Mouse (Mus musculus) intestine, postnatal 0 days (tissue): ENCODE data around the gene Cd6. TPM values are rescaled to one million over a fixed set of nuclear protein-coding genes. Genes with fewer than 3 reads are reported as not detected.

Source experiments
- ATAC-seq: fragments of 200-750 bp; cut with Nextera tagmentation; 2 replicates; pipeline ENCODE4 v1.8.0; 2017; ENCODE audit warnings: mild to moderate bottlenecking, moderate TSS enrichment, moderate library complexity
- H3K27ac ChIP-seq: fragments of 300-500 bp; sonication (generic); 2 replicates; pipeline ENCODE4 v1.5.1; 2014; ENCODE audit warnings: mild to moderate bottlenecking, low read depth, low read length, moderate library complexity
- H3K27me3 ChIP-seq: fragments of 300-500 bp; sonication (generic); replicated peaks from 2 replicates; pipeline ENCODE4 v1.6.1; 2014; ENCODE audit warnings: low read length, mixed read lengths; ENCODE audit not compliant: control insufficient read depth, insufficient read depth
- H3K36me3 ChIP-seq: fragments of 300-500 bp; sonication (generic); 2 replicates; pipeline ENCODE4 v1.6.1; 2014; ENCODE audit warnings: mild to moderate bottlenecking, moderate library complexity; ENCODE audit not compliant: control insufficient read depth, insufficient read depth
- H3K4me1 ChIP-seq: fragments of 300-500 bp; sonication (generic); replicated peaks from 2 replicates; pipeline ENCODE4 v1.6.1; 2014; ENCODE audit warnings: antibody characterized with exemption, low read length, mixed read lengths; ENCODE audit not compliant: control insufficient read depth, insufficient read depth
- H3K4me2 ChIP-seq: fragments of 300-500 bp; sonication (generic); replicated peaks from 2 replicates; pipeline ENCODE4 v1.6.1; 2014; ENCODE audit warnings: low read depth, mild to moderate bottlenecking, moderate library complexity
- H3K4me3 ChIP-seq: fragments of 300-500 bp; sonication (generic); 2 replicates; pipeline ENCODE4 v1.5.1; 2014; ENCODE audit warnings: low read depth, low read length
- H3K9ac ChIP-seq: fragments of 300-500 bp; sonication (generic); 2 replicates; pipeline ENCODE4 v1.6.1; 2014; ENCODE audit warnings: mild to moderate bottlenecking, low read depth, low read length
- H3K9me3 ChIP-seq: fragments of 300-500 bp; sonication (generic); 2 replicates; pipeline ENCODE4 v1.6.1; 2016; ENCODE audit warnings: mixed run types; ENCODE audit not compliant: control insufficient read depth
- CTCF ChIP-seq: sonication (generic); IDR thresholded peaks from 2 replicates; pipeline ENCODE4 v1.5.1; 2016; ENCODE audit warnings: low read depth, mild to moderate bottlenecking, control low read depth, antibody characterized with exemption, moderate library complexity
- WGBS: fragments of 180-500 bp; shearing (Covaris S2); extraction: QIAGEN DNeasy Blood & Tissue Kit; methylation state at CpG from one replicate; pipeline ENCODE4 v1.1.7; 2014; 5-methylcytosine and 5-hydroxymethylcytosine counted together
- polyA plus RNA-seq: library from polyadenylated mRNA; unstranded; fragments of >200 nt; fragmentation: Nextera tagmentation; extraction: Ambion mirVana; gene quantifications from 2 replicates; pipeline ENCODE4 v1.2.1, GENCODE M21; 2015

Gene Cd6
- polyA plus RNA-seq, 1 experiment from 2014 or later, result 0.05 TPM

DNA sequence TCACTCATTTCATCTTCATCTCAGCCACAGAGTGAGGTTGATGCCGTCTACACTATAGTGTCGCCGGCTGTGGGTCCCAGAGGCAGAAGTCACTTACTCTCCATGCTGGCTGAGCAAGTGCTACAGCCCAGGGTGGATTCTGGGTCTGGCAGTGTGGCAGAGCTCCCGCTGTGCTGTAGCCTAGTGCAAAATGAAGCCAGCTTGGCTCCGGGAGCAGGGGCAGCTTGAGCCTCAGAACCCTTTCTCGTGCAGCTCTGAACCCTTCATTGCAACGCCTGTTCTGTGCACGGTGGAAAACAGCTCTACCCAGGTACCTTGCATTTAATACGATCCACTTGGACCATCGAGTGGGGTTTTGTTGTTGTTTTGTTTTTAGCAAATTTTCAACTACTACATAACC is 62.2 kb downstream of the Cd6 start:
- WGBS, result 89% methylated on average over 10 of the region's 10 CpGs
- H3K27ac ChIP-seq, result no peak overlapping the region
- no peak for ATAC-seq
- H3K4me2 ChIP-seq, result no peak overlapping the region
- no peaks in the 10 kb centered on the region for H3K4me1 ChIP-seq
- H3K9me3 ChIP-seq, result no peaks in the 10 kb centered on the region
- H3K9ac ChIP-seq, result no peak overlapping the region
- H3K27me3 ChIP-seq, result 0 out of 2 replicates have a peak, but pooled peaks cover 3% of the 10 kb centered on the region
- H3K36me3 ChIP-seq, result no peaks in the 10 kb centered on the region
- TF ChIP-seq CTCF, result no peak
- H3K4me3 ChIP-seq, result no peak overlapping the region

DNA sequence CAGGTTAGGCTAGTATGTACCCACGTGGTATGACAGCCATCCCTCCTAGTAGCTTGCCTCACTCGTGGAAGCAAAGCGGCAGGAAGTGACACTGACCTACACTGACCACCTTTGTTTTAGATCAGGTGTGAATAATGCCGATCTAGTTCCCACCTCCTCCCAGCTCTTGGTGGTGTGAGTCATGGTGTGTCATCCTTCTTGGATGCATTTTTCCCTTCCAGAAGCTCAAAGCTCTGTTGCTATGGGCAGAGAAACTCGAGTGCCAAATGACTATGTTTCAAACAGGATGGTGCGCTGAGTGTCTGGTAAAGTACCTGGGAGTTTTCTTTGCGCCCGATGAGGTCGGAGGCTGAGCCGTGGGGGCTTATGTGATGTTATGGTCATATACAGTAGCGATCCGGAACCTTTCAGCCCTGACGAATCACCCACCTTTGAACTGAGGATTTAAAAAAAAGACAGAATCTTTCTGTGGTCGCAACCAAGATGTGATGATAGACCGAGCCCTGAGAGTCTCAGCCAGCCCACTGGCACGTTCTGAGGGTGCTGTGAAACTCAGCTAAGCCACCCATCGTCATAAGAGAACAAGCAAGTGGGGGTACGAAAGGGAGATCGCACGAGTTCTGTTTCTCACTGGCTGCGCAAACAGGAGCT is 66.4 kb downstream of the Cd6 start:
- H3K36me3 ChIP-seq, result no peaks in the 10 kb centered on the region
- H3K4me1 ChIP-seq, result no peaks in the 10 kb centered on the region
- H3K4me3 ChIP-seq, result no peak overlapping the region
- WGBS, result 72% methylated on average over 21 of the region's 21 CpGs
- H3K4me2 ChIP-seq, result no peak overlapping the region
- H3K9me3 ChIP-seq, result no peaks in the 10 kb centered on the region
- no peak overlapping the region for H3K27ac ChIP-seq
- no peak for ATAC-seq
- H3K27me3 ChIP-seq, result no peaks in the 10 kb centered on the region
- no peak overlapping the region for H3K9ac ChIP-seq
- no peak for TF ChIP-seq CTCF

DNA sequence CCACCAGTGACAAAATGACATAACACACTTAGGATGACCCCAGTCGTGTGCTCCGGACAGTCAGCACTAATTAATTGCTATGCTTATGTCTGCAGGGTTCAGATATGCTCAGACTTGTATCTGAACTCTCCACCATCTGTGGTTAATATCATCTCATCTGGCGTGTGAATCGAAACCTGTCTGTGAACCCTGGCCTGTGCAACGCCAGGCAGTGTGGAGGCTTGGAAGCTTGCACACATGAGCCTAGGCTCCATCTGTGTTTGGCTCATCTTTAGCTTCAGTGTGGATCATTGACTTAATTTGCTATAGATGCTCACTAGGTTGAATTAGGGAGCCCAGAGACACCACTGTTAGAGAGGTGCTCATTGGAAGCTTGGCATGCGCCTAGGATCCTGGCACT is 67.4 kb downstream of the Cd6 start:
- 68% methylated on average over 6 of the region's 6 CpGs for WGBS
- H3K27ac ChIP-seq, result no peak overlapping the region
- no peak for TF ChIP-seq CTCF
- no peaks in the 10 kb centered on the region for H3K27me3 ChIP-seq
- no peak overlapping the region for H3K9ac ChIP-seq
- no peak overlapping the region for H3K4me2 ChIP-seq
- no peaks in the 10 kb centered on the region for H3K9me3 ChIP-seq
- no peaks in the 10 kb centered on the region for H3K4me1 ChIP-seq
- H3K4me3 ChIP-seq, result no peak overlapping the region
- H3K36me3 ChIP-seq, result no peaks in the 10 kb centered on the region
- ATAC-seq, result no peak

DNA sequence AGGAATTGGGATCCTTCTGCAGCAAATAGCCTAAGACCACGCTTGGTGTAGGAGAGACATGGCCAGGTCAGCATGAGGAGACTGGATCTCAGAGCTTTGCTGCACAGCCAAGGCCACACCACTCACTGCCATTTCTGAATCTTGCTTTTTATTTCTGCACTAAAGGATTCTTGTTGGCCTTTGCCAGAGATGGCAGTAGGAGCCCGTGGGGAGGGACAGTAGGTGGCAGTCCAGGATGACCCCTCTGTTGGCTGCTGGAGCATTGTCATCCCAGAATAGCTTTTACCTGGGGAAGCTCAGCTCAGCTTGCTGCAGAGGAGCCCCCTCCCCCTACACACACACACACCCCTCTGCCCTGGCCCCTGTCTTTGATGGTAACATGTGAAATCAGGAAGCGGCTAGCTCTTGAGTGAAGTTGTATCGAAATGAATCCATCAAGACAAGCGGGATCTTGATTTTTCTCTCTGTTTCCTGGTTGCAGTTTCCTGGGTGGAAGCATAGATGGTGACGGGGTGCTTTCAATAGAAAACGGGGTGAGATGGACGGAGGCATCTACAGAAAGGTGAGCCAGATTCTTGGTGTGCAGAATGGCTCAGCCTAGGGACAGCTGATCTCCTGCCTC is 68.0 kb downstream of the Cd6 start:
- Histone ChIP-seq H3K4me2 (no peak overlapping the region), H3K9ac (no peak overlapping the region), H3K9me3 (no peaks in the 10 kb centered on the region), H3K27me3 (no peaks in the 10 kb centered on the region), H3K36me3 (no peaks in the 10 kb centered on the region), H3K4me3 (no peak overlapping the region), H3K4me1 (no peaks in the 10 kb centered on the region), H3K27ac (no peak overlapping the region)
- WGBS, result 83% methylated on average over 8 of the region's 8 CpGs
- ATAC-seq, result no peak
- TF ChIP-seq CTCF, result no peak

DNA sequence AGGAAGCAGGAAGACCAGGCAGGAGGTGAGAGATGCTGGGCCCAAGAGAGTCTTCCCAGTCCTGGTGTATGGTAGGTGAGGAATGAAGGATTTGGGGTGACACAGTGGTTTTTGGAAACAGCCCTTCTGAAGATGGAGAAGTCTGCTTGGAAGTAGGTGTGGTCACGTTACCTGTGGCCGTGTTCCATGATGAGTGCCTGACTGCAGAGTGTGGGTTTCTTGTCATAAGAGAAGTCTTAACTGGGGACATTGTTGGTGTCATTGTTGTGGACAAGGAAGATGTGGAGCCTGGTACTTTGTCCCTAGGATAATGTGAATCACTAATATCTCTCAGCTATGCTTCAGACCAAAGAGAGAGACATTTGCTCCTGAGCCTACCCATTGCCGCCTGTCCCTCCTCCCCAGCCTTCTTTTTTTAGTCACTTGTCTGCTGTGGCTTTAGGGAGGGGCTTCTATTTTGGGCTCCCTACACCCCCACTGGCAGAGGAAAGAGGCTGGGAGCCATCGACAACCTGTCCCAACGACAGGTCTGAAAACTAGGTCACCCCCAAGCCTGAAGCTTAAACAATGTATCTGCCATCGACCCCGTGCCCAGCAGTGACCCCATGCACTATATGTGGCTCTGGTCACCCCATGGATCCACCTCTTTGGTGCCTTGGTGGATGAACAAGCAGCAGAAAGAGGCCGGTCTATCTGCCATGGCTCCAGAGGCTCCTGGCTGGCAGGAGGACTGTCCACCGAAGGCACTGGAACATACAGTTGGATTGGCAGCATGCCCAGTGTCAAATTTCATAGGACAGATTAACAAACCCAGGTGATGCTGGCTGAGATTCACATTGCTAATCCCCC is 69.7 kb downstream of the Cd6 start:
- Histone ChIP-seq H3K4me3 (no peak overlapping the region), H3K9ac (no peak overlapping the region), H3K27me3 (no peaks in the 10 kb centered on the region), H3K4me1 (no peaks in the 10 kb centered on the region), H3K27ac (no peak overlapping the region), H3K9me3 (no peaks in the 10 kb centered on the region), H3K4me2 (no peak overlapping the region), H3K36me3 (no peaks in the 10 kb centered on the region)
- no peak for TF ChIP-seq CTCF
- 80% methylated on average over 9 of the region's 9 CpGs for WGBS
- no peak for ATAC-seq

DNA sequence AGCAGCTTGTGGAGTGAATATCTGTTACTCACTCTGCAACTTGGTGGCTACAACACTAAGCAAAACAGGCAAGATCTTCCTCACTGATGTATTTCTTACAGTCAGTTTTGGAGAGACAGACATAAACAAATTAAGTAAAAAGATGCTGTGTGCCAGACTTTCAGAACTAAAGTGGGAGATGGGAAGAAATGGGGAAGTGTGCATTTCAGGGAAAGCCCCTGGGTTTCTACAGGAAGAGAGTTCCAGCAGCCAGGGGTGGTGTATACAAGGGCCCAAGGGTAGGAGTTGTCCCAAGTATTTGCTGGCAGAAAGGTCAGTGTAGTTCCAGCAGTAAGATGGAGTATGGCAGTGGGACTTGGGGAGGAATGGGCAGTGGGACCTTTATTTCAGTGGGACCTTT is 70.3 kb downstream of the Cd6 start:
- Histone ChIP-seq H3K9me3 (no peaks in the 10 kb centered on the region), H3K27me3 (no peaks in the 10 kb centered on the region), H3K4me2 (no peak overlapping the region), H3K9ac (no peak overlapping the region), H3K4me3 (no peak overlapping the region), H3K4me1 (no peaks in the 10 kb centered on the region), H3K27ac (no peak overlapping the region), H3K36me3 (no peaks in the 10 kb centered on the region)
- no peak for ATAC-seq
- TF ChIP-seq CTCF, result no peak
